Mouse (Mus musculus) cerebellum, adult 2 months (tissue): Measurements from ENCODE around the gene Mvb12b. TPM values are rescaled to one million over a fixed set of nuclear protein-coding genes. Genes with fewer than 3 reads are reported as not detected.

Experiments
- DNase-seq, 2 experiments: peaks; one replicate each; pipeline ENCODE4 v3.0.0; 2021
- H3K27ac ChIP-seq: fragments of 200-500 bp; 2 replicates; pipeline ENCODE4 v1.5.1; 2012; ENCODE audit warnings: low read length, control low read depth, inconsistent platforms; ENCODE audit not compliant: insufficient read depth
- H3K27me3 ChIP-seq: fragments of 200-500 bp; 2 replicates; pipeline ENCODE4 v1.6.1; 2012; ENCODE audit warnings: inconsistent platforms, mild to moderate bottlenecking, low read length, moderate library complexity; ENCODE audit not compliant: control insufficient read depth, insufficient read depth
- H3K4me1 ChIP-seq: fragments of 200-500 bp; 2 replicates; pipeline ENCODE4 v1.6.1; 2011; ENCODE audit warnings: low read length; ENCODE audit not compliant: control insufficient read depth, insufficient read depth
- H3K4me3 ChIP-seq: fragments of 200-500 bp; replicated peaks from 2 replicates; pipeline ENCODE3; 2011; ENCODE audit warnings: mild to moderate bottlenecking, low read depth, low read length, control low read depth; ENCODE audit not compliant: insufficient read depth
- CTCF ChIP-seq: fragments of 200-500 bp; IDR thresholded peaks from 2 replicates; pipeline ENCODE4 v1.5.1; 2011; ENCODE audit warnings: low read depth, mild to moderate bottlenecking, control low read depth, low read length, moderate library complexity, borderline replicate concordance; ENCODE audit not compliant: insufficient read depth
- POLR2A ChIP-seq: fragments of 200-500 bp; IDR thresholded peaks from 2 replicates; pipeline ENCODE4 v1.6.1; 2011; ENCODE audit warnings: low read length, control low read depth, borderline replicate concordance; ENCODE audit not compliant: insufficient read depth
- WGBS: fragments of 180-500 bp; shearing (Covaris S2); methylation state at CpG from one replicate; pipeline ENCODE4 v1.1.7; 2018; 5-methylcytosine and 5-hydroxymethylcytosine counted together
- polyA plus RNA-seq: library from polyadenylated mRNA; depleted of rRNA; stranded (reverse); fragments of >200 nt; gene quantifications from 2 replicates; pipeline ENCODE4 v1.2.3, GENCODE M21; 2012

Mvb12b gene
- polyA plus RNA-seq, 1 experiment = 70.8 TPM

GRCm38 (mm10) chr2:33760571-33760991, 127.2 kb downstream of the Mvb12b start:
- Histone ChIP-seq H3K4me3 (no peak overlapping the region), H3K27ac (no peak overlapping the region), H3K27me3 (no peaks in the 10 kb centered on the region), H3K4me1 (peaks cover 9% of the 10 kb centered on the region)
- DNase-seq = no peak
- TF ChIP-seq POLR2A (no peak), CTCF (no peak)
- 41% methylated on average over 13 of the region's 13 CpGs for WGBS

GRCm38 (mm10) chr2:33759447-33759846, 128.3 kb downstream of the Mvb12b start:
- no peak for DNase-seq
- TF ChIP-seq POLR2A (no peak), CTCF (no peak)
- H3K27me3 ChIP-seq = no peaks in the 10 kb centered on the region
- H3K27ac ChIP-seq = no peak overlapping the region
- H3K4me3 ChIP-seq = no peak overlapping the region
- WGBS = 88% methylated on average over 10 of the region's 10 CpGs
- peaks cover 21% of the 10 kb centered on the region for H3K4me1 ChIP-seq

- no peak overlapping the region for H3K27ac ChIP-seq
- WGBS = 41% methylated on average over 6 of the region's 6 CpGs
- H3K4me3 ChIP-seq = no peak overlapping the region
- H3K27me3 ChIP-seq = no peaks in the 10 kb centered on the region
- H3K4me1 ChIP-seq = peaks cover 46% of the 10 kb centered on the region
- DNase-seq = no peak
- TF ChIP-seq POLR2A (no peak), CTCF (no peak)
Measured at GRCm38 (mm10) chr2:33755633-33756020, 132.1 kb downstream of the Mvb12b start.

GRCm38 (mm10) chr2:33754980-33755632, 132.6 kb downstream of the Mvb12b start:
- peaks cover 49% of the 10 kb centered on the region for H3K4me1 ChIP-seq
- no peak overlapping the region for H3K27ac ChIP-seq
- DNase-seq = peak in 1 of 2 experiments; percentile 38
- TF ChIP-seq POLR2A = no peak
- no peak for TF ChIP-seq CTCF
- WGBS = 29% methylated on average over 7 of the region's 7 CpGs
- H3K4me3 ChIP-seq = no peak overlapping the region
- no peaks in the 10 kb centered on the region for H3K27me3 ChIP-seq

GRCm38 (mm10) chr2:33754317-33754633, 133.5 kb downstream of the Mvb12b start:
- TF ChIP-seq POLR2A (no peak), CTCF (no peak)
- H3K27me3 ChIP-seq = no peaks in the 10 kb centered on the region
- WGBS = 60% methylated on average over 3 of the region's 3 CpGs
- peaks cover 49% of the 10 kb centered on the region for H3K4me1 ChIP-seq
- H3K4me3 ChIP-seq = no peak overlapping the region
- no peak for DNase-seq
- H3K27ac ChIP-seq = no peak overlapping the region

- H3K4me3 ChIP-seq = no peak overlapping the region
- 13% methylated on average over 15 of the region's 15 CpGs for WGBS
- TF ChIP-seq CTCF (no peak), POLR2A (no peak)
- H3K4me1 ChIP-seq = peaks cover 49% of the 10 kb centered on the region
- peak; percentile 85 for DNase-seq
- H3K27ac ChIP-seq = no peak overlapping the region
- no peaks in the 10 kb centered on the region for H3K27me3 ChIP-seq
Measured at GRCm38 (mm10) chr2:33753630-33754316, 134.0 kb downstream of the Mvb12b start.

- TF ChIP-seq POLR2A (no peak), CTCF (no peak)
- DNase-seq = peak; percentile 63 to 69
- Histone ChIP-seq H3K27ac (no peak overlapping the region; the same call in 1 of the 2 replicates), H3K27me3 (no peaks in the 10 kb centered on the region), H3K4me3 (no peak overlapping the region), H3K4me1 (peaks cover 44% of the 10 kb centered on the region)
- 24% methylated on average over 7 of the region's 7 CpGs for WGBS
Measured at GRCm38 (mm10) chr2:33750611-33751010, 137.1 kb downstream of the Mvb12b start.

GRCm38 (mm10) chr2:33746471-33746870, 141.3 kb downstream of the Mvb12b start:
- TF ChIP-seq CTCF (peak; percentile 82), POLR2A (no peak)
- WGBS = 8% methylated on average over 5 of the region's 5 CpGs
- H3K27ac ChIP-seq = no peak overlapping the region

More at GRCm38 (mm10) chr2:33746471-33746870, 141.3 kb downstream of the Mvb12b start:
- DNase-seq = peak; percentile 77 to 79
- Histone ChIP-seq H3K27me3 (no peaks in the 10 kb centered on the region), H3K4me3 (no peak overlapping the region), H3K4me1 (peaks cover 13% of the 10 kb centered on the region)
